Mouse (Mus musculus) neutrophil, adult 59 days (primary cell): ENCODE results near the gene Trp53i11. TPM values are rescaled to one million over a fixed set of nuclear protein-coding genes. Genes with fewer than 3 reads are reported as not detected.

Experiments used
- total RNA-seq, 2 experiments: library from RNA; stranded (reverse); gene quantifications; 1 replicate in 1 of 2; 2 replicates in 1 of 2; pipeline ENCODE4 v1.2.4; 2023

The Trp53i11 gene
- total RNA-seq: 1 to 10 TPM; 5.8 to 7.6 TPM

GRCm38 (mm10) chr2:93187323-93187996 lies at the start of gene Trp53i11:
Trp53i11 (plus strand) TSS chr2:93187548.

Other genes starting within 250 kb of the Trp53i11 start
- gene Prdm11, start 141.4 kb upstream of the Trp53i11 start, total RNA-seq: 1 to 10 TPM; 3.1 to 3.8 TPM
- gene Tspan18, start 147.0 kb downstream of the Trp53i11 start, total RNA-seq: under 1 TPM; 0.46 to 0.80 TPM